ENCODE assay signal across 18 mouse cellular contexts in the genomic region with DNA sequence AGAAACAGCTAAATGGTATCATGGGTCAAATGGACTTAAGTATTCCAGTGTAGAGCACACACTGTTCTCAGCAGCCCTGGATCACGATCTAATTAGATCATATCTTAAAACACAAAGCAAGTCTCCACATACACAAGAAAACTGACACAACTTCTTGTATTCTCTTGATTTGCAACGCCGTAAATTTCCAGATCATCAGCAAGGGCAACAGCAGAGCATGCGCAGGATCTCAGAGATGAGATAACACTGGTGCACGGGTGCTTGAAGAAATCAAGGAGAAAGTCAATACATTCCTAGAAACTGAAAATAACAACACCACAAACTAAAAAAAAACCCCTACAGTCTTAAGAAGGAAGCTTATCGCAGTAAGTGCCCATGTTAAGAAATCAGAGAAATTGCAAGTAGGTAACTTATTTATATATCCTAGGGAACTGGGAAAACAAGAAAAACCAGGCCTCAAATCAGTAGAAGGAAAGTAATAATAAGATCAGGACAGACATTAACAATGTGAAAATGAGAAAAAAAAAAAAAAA.
"Had no signal": no experiment of that assay in that cellular context is flagged by ENCODE, and none has a peak within 500 bp of the region (broad histone marks: within the 10 kb centered on the region; RNA-seq: fewer than 3 reads in every experiment).

No protein-coding gene starts in this region.

- H3K9ac ChIP-seq: liver, embryonic 12.5 days; liver, embryonic 14.5 days; lung, embryonic 15.5 days; midbrain, embryonic 13.5 days; neural tube, embryonic 13.5 days; neural tube, embryonic 15.5 days had no signal

- DNase-seq: lung, postnatal 4 days; retina, postnatal 1 day; right cerebral cortex, adult 18-20 months; right cerebral cortex, postnatal 25 days; right cerebral cortex, postnatal 4 days; spleen, adult 18-20 months; thymus, adult 18-20 months; thymus, postnatal 14 days; thymus, postnatal 36 days had no signal

- H3K4me1 ChIP-seq: liver, embryonic 12.5 days; neural tube, embryonic 15.5 days had no signal

- H3K36me3 ChIP-seq: liver, embryonic 12.5 days; lung, embryonic 15.5 days; midbrain, embryonic 10.5 days; midbrain, embryonic 13.5 days; neural tube, embryonic 13.5 days; neural tube, embryonic 15.5 days had no signal

- H3K9me3 ChIP-seq: liver, embryonic 12.5 days; lung, embryonic 15.5 days; midbrain, embryonic 10.5 days; midbrain, embryonic 13.5 days; neural tube, embryonic 13.5 days; neural tube, embryonic 15.5 days had no signal

- H3K27me3 ChIP-seq: liver, embryonic 12.5 days; lung, embryonic 15.5 days; midbrain, embryonic 13.5 days; neural tube, embryonic 13.5 days; neural tube, embryonic 15.5 days had no signal

- H3K27ac ChIP-seq: liver, embryonic 12.5 days; liver, embryonic 14.5 days; lung, embryonic 15.5 days; midbrain, embryonic 10.5 days; midbrain, embryonic 13.5 days; neural tube, embryonic 13.5 days; neural tube, embryonic 15.5 days had no signal

- H3K4me2 ChIP-seq: liver, embryonic 12.5 days; lung, embryonic 15.5 days; midbrain, embryonic 13.5 days; neural tube, embryonic 13.5 days; neural tube, embryonic 15.5 days had no signal

- H3K4me3 ChIP-seq: liver, embryonic 12.5 days; lung, embryonic 15.5 days; midbrain, embryonic 10.5 days; midbrain, embryonic 13.5 days; myocyte; neural tube, embryonic 13.5 days; neural tube, embryonic 15.5 days had no signal

- ATAC-seq: liver, embryonic 12.5 days; midbrain, embryonic 13.5 days; midbrain, embryonic 16.5 days had no signal
